Mouse (Mus musculus): ENCODE results near the gene Rpn2. TPM values are rescaled to one million over a fixed set of nuclear protein-coding genes. Genes with fewer than 3 reads are reported as not detected.

Rpn2 gene
- polyA plus RNA-seq, 1 experiment = 184 TPM

DNA sequence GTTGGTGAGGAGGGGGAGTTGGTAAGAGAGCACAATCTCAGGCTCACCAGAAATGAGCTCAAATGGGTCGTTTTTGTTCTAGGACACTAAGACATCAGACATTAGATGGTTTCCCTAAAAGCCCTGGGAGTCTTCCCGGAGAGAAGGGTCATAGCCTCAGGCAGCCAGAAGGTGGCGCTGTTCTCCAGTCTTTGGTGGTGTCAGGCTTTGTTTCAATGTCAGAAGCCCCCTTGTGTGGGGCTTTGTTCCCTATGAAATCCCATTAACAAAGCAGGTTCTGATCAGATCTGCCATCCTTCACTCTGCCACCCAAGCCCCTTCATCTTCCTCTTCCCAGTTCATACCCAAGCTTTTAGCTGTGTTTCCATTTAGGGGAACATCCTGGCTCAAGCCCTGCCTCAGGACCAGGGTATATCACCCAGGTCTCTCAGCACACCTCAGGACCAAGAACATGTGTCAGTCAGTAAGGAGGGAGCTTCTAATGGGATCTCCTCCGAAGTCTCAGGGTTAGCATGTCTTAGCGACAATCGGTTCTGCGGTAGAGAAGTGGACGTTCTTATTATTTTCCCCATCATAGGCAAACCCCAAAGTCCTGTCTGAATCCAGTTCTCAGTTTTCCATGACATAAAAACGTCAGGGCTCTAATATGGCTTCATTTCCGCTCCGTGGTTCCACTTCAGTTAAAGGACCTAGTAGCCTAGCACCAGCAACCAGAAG, 62.9 kb downstream of the Rpn2 start:
- TF ChIP-seq CTCF (IDR thresholded peaks at IDR 0.05; ENCODE audit: low read depth, low read length) (peak; percentile 99), POLR2A (IDR thresholded peaks at IDR 0.05; ENCODE audit: borderline replicate concordance, low read depth, low read length) (no peak)

DNA sequence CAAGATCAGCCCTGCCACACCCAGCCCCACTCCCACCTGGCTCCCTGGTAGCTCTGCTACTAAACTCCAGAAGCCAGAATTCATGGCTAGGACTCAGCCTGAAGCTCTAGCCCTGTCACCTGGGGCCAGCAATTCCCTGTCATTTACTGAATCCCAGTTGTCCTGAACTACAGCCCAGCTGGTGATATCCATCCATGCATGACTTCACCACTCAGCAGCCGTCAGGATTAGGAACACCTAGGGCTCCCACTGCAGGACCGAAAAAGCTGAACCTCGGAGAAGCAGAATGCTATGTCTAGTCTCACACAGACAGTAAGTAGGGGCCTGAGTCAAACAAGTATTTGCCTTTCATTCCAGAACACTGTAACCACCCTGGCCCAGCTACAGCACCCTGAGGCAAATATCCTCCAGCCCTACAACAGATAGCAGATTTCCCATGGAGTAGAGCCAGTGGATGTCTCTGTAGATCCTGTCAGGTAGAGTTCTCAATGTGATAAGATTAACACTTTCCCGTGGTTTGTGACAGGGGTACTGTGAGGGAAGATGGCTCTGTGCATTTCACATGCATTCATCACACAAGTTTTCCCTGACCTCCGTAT, 63.6 kb downstream of the Rpn2 start:
- Histone ChIP-seq H3K27ac (ENCODE audit: insufficient read depth, low read depth, low read length) (no peak overlapping the region), H3K4me3 (ENCODE audit: insufficient read depth, low read length) (no peak overlapping the region), H3K4me1 (ENCODE audit: control insufficient read depth, insufficient read depth, low read length) (0 out of 2 replicates have a peak, but pooled peaks cover 2% of the 10 kb centered on the region)
- TF ChIP-seq POLR2A (IDR thresholded peaks at IDR 0.05; ENCODE audit: borderline replicate concordance, low read depth, low read length) (no peak), CTCF (IDR thresholded peaks at IDR 0.05; ENCODE audit: low read depth, low read length) (no peak)

More for the DNA sequence above, 62.9 kb downstream of the Rpn2 start:
- Histone ChIP-seq H3K27ac (ENCODE audit: insufficient read depth, low read depth, low read length) (no peak overlapping the region), H3K4me1 (ENCODE audit: control insufficient read depth, insufficient read depth, low read length) (0 out of 2 replicates have a peak, but pooled peaks cover 2% of the 10 kb centered on the region), H3K4me3 (ENCODE audit: insufficient read depth, low read length) (no peak overlapping the region)

DNA sequence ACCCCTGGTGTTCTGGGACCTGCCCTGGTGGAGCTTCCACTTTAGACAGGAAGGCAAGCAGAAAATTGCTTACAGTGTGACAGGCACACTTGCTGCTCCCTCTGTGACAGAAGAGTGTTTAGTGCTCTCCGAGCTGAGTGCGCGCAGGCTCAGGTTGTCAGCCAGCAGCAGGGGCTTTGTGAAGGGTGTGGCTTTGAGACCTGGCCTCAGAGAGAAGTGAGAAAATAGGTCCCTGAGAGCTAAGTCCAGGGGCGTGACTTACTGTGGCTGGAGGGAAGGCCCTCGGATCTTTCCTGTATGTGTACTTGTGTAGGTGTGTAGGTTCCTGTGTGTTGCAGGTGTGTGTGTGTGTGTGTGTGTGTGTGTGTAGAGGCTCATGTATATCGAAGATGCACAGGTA, 64.5 kb downstream of the Rpn2 start:
- no peak for TF ChIP-seq POLR2A (IDR thresholded peaks at IDR 0.05; ENCODE audit: borderline replicate concordance, low read depth, low read length)
- no peak overlapping the region for H3K4me3 ChIP-seq (ENCODE audit: insufficient read depth, low read length)
- 0 out of 2 replicates have a peak, but pooled peaks cover 2% of the 10 kb centered on the region for H3K4me1 ChIP-seq (ENCODE audit: control insufficient read depth, insufficient read depth, low read length)
- H3K27ac ChIP-seq (ENCODE audit: insufficient read depth, low read depth, low read length) = no peak overlapping the region

DNA sequence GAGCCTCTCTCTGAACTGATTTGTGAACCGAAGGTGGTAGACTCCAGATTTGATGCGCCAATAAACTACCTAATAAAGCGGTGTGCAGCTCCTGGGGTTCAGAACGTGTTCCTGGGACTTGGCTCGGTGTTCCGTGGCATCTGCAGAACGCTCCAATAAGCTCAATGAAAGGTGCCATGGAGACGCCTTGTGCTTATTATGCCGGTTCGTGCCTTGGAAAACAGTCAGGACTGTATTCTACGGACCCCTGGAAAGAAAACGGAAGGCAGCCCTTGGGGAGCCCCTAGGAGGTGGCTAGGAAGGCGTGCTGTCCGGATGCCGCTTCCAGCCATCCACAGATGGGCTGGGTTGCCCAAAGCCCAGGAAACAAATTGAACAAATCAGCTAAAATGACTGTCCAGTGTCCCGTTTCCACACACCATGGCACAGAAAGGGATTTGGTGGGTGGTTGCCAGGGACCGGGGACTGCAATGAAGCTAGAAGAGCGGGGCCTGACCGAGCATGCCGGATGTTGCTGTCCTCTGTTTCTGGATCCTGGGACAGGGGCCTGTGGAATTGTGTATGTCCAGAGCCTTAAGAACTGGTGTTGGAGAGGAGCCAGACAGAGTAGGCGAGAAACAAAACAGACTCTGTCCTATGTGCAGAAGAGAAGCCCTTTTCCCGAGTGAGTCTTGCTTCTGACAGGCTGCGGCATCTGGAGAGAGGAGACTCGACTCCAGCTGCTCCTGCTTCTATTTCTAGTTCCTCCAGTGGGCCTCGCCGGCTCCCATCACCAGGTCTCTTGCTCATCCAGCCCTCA, 68.7 kb downstream of the Rpn2 start, which contains the start of gene Ghrh:
Gene Ghrh, minus strand, starts transcription at position 146 of the 799 bp plus-strand sequence.
- no peak within 1 kb of the TSS for H3K27ac ChIP-seq (ENCODE audit: insufficient read depth, low read depth, low read length)
- no peaks in the 10 kb centered on the region for H3K4me1 ChIP-seq (ENCODE audit: control insufficient read depth, insufficient read depth, low read length)
- TF ChIP-seq POLR2A (IDR thresholded peaks at IDR 0.05; ENCODE audit: borderline replicate concordance, low read depth, low read length) = no peak
- no peak for TF ChIP-seq CTCF (IDR thresholded peaks at IDR 0.05; ENCODE audit: low read depth, low read length)
- no peak within 1 kb of the TSS for H3K4me3 ChIP-seq (ENCODE audit: insufficient read depth, low read length)

DNA sequence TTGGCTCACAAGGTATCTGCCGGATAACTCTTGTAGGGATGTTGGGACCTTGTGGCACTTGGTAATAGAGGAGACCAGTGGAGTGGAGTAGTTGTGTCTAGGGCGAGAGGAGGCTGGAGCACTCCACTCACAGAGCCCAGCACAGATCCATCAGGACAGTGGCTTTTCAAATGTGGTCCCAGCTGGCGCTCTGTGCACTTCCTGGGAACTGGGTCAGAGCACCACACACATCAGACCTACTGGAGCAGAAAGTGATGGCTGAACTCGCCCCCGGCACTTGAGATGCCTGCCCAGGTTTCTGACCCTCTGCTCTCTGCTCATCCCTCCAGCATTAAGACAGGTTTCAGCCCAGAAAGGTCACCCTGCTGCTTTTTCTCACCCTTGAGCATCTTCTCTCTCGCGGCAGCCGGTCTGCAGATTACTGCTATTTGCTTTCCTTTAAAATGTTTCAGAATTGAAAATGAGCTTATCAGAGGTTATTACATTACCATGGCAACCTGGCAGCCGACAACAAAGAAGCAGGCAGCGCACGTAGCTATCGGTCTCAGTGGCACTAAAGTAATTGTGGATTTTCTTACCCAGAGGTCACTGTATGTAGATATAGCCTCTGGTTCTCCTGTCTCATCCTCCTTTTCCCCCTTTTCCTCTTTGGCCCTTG, 70.4 kb downstream of the Rpn2 start:
- no peak overlapping the region for H3K27ac ChIP-seq (ENCODE audit: insufficient read depth, low read depth, low read length)
- no peak for TF ChIP-seq CTCF (IDR thresholded peaks at IDR 0.05; ENCODE audit: low read depth, low read length)
- TF ChIP-seq POLR2A (IDR thresholded peaks at IDR 0.05; ENCODE audit: borderline replicate concordance, low read depth, low read length) = no peak
- no peak overlapping the region for H3K4me3 ChIP-seq (ENCODE audit: insufficient read depth, low read length)
- H3K4me1 ChIP-seq (ENCODE audit: control insufficient read depth, insufficient read depth, low read length) = no peaks in the 10 kb centered on the region

DNA sequence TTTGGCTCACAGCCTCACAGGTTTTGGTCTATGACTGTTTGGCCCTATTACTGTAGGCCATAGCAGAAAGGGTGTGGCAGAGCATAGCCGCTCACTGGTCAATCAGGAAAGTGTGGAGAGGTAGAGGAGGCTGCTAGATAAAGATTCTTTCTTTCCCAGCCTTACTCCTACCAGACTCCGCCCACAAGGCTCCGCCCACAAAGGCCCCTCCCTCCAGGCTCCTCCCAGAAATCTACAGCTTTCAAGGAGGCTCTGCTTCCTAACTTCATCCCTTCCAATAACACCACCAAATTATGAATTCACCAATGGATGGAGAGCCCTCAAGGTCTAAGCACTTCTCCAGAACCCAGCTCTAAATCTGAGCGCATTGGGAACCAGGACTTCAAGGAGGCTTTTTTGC, 74.4 kb downstream of the Rpn2 start:
- H3K4me1 ChIP-seq (ENCODE audit: control insufficient read depth, insufficient read depth, low read length) = no peaks in the 10 kb centered on the region
- no peak overlapping the region for H3K4me3 ChIP-seq (ENCODE audit: insufficient read depth, low read length)
- TF ChIP-seq CTCF (IDR thresholded peaks at IDR 0.05; ENCODE audit: low read depth, low read length) = no peak
- TF ChIP-seq POLR2A (IDR thresholded peaks at IDR 0.05; ENCODE audit: borderline replicate concordance, low read depth, low read length) = no peak
- H3K27ac ChIP-seq (ENCODE audit: insufficient read depth, low read depth, low read length) = no peak overlapping the region

DNA sequence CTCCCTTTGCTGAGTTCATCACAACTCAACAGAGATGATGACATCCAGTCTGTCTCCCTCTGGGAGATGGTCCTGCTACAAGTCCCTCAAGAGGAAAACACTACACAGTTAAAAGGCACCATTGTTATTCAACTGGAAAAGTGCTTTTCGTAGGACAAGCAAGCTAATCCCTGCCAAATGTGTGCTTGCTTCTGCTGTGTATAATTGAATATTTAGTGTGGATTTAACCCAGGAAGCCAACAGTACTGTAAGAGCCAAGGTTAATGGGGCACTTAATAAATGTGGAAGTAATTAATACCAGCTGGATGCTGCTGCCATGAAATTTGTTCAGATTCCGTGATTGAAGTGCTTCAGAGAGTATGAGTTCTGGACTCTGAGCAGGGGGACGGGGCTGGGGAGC, 75.3 kb downstream of the Rpn2 start:
- Histone ChIP-seq H3K4me1 (ENCODE audit: control insufficient read depth, insufficient read depth, low read length) (no peaks in the 10 kb centered on the region), H3K27ac (ENCODE audit: insufficient read depth, low read depth, low read length) (no peak overlapping the region), H3K4me3 (ENCODE audit: insufficient read depth, low read length) (no peak overlapping the region)
- TF ChIP-seq CTCF (IDR thresholded peaks at IDR 0.05; ENCODE audit: low read depth, low read length) = no peak
- no peak for TF ChIP-seq POLR2A (IDR thresholded peaks at IDR 0.05; ENCODE audit: borderline replicate concordance, low read depth, low read length)

DNA sequence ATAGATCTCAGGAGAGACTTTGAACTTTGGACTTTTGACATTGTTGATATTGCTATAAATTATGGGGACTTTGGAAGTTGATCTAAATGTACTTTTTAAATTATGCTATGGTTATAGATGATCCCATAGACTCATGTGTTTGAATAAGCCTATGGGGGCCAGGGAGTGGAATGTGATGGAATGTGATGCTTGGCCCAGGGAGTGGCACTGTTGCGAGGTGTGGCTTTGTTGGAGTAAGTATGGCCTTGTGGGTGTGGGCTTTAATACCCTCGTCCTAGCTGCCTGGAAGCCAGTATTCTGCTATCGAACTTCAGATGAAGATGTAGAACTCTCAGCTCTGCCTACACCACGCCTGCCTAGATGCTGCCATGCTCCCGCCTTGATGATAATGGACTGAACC, 81.2 kb downstream of the Rpn2 start:
- Histone ChIP-seq H3K4me3 (ENCODE audit: insufficient read depth, low read length) (no peak overlapping the region), H3K27ac (ENCODE audit: insufficient read depth, low read depth, low read length) (no peak overlapping the region), H3K4me1 (ENCODE audit: control insufficient read depth, insufficient read depth, low read length) (peaks cover 6% of the 10 kb centered on the region)
- TF ChIP-seq CTCF (IDR thresholded peaks at IDR 0.05; ENCODE audit: low read depth, low read length) (no peak), POLR2A (IDR thresholded peaks at IDR 0.05; ENCODE audit: borderline replicate concordance, low read depth, low read length) (no peak)

DNA sequence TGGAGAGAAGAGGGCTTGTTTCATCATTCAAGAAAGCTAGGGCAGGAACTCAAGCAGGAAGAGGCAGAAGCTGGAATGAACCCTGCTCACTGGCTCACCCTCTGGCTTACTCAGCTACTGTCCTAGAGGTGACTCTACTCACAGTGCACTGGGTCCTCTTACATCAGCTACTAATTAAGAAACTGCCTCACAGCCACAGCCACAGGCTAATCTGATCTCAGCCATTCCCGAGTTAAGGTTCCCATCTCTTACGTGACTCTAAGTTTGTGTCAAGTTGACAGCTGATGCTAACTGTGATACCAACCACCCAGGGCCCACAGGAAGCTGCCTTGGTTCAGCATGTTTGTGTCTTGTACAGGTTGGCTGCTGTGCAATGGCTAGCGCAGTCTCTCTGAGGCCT, 84.2 kb downstream of the Rpn2 start:
- Histone ChIP-seq H3K4me1 (ENCODE audit: control insufficient read depth, insufficient read depth, low read length) (peaks cover 13% of the 10 kb centered on the region), H3K4me3 (ENCODE audit: insufficient read depth, low read length) (no peak overlapping the region)
- TF ChIP-seq POLR2A (IDR thresholded peaks at IDR 0.05; ENCODE audit: borderline replicate concordance, low read depth, low read length) (no peak), CTCF (IDR thresholded peaks at IDR 0.05; ENCODE audit: low read depth, low read length) (no peak)

More for the DNA sequence above, 84.2 kb downstream of the Rpn2 start:
- H3K27ac ChIP-seq (ENCODE audit: insufficient read depth, low read depth, low read length) = no peak overlapping the region
